Comparison of ENCODE assay signal across 24 mouse cellular contexts in genomic region chr7:125786105-125786504, GRCm38 (mm10).
"Had no signal": no experiment of that assay in that cellular context is flagged by ENCODE, and none has a peak within 500 bp of the region (broad histone marks: within the 10 kb centered on the region; RNA-seq: fewer than 3 reads in every experiment).

No protein-coding gene starts in this region.

- H3K4me2 ChIP-seq: heart, embryonic 11.5 days; heart, embryonic 13.5 days; heart, embryonic 15.5 days; hindbrain, embryonic 13.5 days; hindbrain, embryonic 15.5 days; kidney, embryonic 15.5 days; limb, embryonic 13.5 days; limb, embryonic 15.5 days; liver, embryonic 12.5 days had no signal

- H3K9ac ChIP-seq: heart, embryonic 13.5 days; heart, embryonic 15.5 days; hindbrain, embryonic 13.5 days; hindbrain, embryonic 15.5 days; kidney, embryonic 15.5 days; limb, embryonic 13.5 days; limb, embryonic 15.5 days; liver, embryonic 12.5 days had no signal

- H3K36me3 ChIP-seq: hindbrain, embryonic 15.5 days; kidney, embryonic 15.5 days; limb, embryonic 13.5 days; liver, embryonic 12.5 days had no signal

- H3K9me3 ChIP-seq: heart, embryonic 13.5 days; heart, embryonic 15.5 days; hindbrain, embryonic 13.5 days; hindbrain, embryonic 15.5 days; kidney, embryonic 15.5 days; limb, embryonic 13.5 days; limb, embryonic 15.5 days; liver, embryonic 12.5 days had no signal

- H3K4me1 ChIP-seq: hindbrain, embryonic 15.5 days; kidney, embryonic 15.5 days; limb, embryonic 13.5 days; liver, embryonic 12.5 days had no signal

- ATAC-seq: hindbrain, postnatal 0 days; intestine, embryonic 16.5 days; liver, embryonic 12.5 days had no signal

- DNase-seq: gastrocnemius, adult 2 months; gastrocnemius, postnatal 10 days; heart, postnatal 14 days; heart, postnatal 36 days; kidney, adult 11 months; kidney, adult 2 months; kidney, adult 9 months; kidney, postnatal 14 days; kidney, postnatal 36 days; layer of hippocampus, adult 9-11 months; layer of hippocampus, postnatal 36 days; left cerebral cortex, postnatal 4 days had no signal

- H3K4me3 ChIP-seq: gastrocnemius, adult 2 months; heart, embryonic 13.5 days; heart, embryonic 15.5 days; hindbrain, embryonic 13.5 days; hindbrain, embryonic 15.5 days; kidney, embryonic 15.5 days; limb, embryonic 13.5 days; limb, embryonic 15.5 days; liver, embryonic 12.5 days had no signal

- H3K27me3 ChIP-seq: heart, embryonic 13.5 days; heart, embryonic 15.5 days; hindbrain, embryonic 13.5 days; hindbrain, embryonic 15.5 days; kidney, embryonic 15.5 days; limb, embryonic 13.5 days; limb, embryonic 15.5 days; liver, embryonic 12.5 days had no signal

- H3K27ac ChIP-seq: gastrocnemius, adult 2 months; heart, embryonic 13.5 days; heart, embryonic 15.5 days; hindbrain, embryonic 13.5 days; hindbrain, embryonic 15.5 days; hindbrain, postnatal 0 days; kidney, embryonic 15.5 days; kidney, postnatal 0 days; limb, embryonic 13.5 days; limb, embryonic 15.5 days; liver, embryonic 12.5 days had no signal
